Mouse (Mus musculus) liver, embryonic 14.5 days (tissue): ENCODE measurements at regions not wholly inside any gene's neighbourhood (a gene's known extent, or its start where the extent isn't known, plus 50 kb on each side); places are given as distances from the start of the nearest gene placed in this dataset.

ENCODE experiments used
- CTCF ChIP-seq: IDR thresholded peaks from 2 replicates; pipeline ENCODE4 v1.5.1; 2016; ENCODE audit warnings: antibody characterized with exemption, low read depth, control low read depth
- EP300 ChIP-seq: IDR thresholded peaks from 2 replicates; pipeline ENCODE4 v1.6.1; 2016; ENCODE audit warnings: antibody characterized with exemption, low read depth

DNA sequence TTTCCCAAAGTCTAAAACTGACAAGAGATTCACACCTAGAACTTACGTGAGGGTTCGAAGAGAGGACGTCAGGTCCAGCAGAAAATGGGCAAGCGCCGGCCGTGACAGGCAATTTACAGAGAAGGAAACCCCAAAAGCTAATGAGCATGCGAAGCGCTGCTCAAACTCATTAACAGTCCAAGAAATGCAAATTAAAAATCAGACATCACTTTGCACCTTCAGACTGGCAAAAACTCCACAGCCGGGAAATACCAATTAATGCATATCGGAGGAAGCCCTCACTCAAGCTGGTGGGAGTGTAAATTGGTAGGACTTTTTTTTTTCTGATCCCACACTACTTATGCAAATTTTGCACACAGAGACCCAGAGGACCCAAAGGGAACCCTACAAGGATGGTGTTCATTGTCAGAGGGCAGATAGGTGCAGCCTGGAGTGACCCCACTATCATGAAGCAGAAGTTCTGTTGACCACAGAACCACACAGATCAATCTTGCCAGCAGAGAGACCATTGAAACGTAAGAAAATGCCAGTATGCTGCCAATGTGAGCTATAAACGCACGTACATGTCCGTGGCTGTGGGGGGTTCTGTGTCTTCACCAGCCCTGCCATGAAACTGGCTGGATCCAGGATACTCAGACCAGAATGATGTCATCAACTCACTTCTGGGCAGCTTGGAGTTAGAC is 74.8 kb upstream of the Mvb12b start:
- TF ChIP-seq CTCF (no peak), EP300 (no peak)
